Mouse (Mus musculus): ENCODE results near the gene Ptprf. TPM values are rescaled to one million over a fixed set of nuclear protein-coding genes. Genes with fewer than 3 reads are reported as not detected.

The Ptprf gene
- polyA plus RNA-seq, 1 experiment from 2014 or later = 86.0 TPM

DNA sequence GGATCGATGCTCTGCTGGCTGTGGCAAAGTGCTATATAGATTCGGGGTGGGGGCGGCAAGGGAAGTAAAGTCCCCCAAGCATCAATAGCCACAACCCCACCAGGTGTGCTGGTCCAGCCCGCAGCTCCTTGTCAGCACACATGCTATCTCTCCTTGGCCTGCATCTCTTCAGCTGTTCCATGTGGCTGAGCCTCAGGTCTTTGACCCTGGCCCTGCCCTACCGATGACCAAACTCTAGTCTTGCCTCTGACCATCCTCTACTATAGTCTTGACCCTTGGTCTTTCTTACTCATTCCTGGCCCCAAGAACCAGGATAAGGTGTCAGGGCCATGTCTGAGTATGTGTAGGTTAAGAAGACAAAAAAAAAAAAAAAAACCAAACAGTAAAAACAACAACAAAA is 33.2 kb downstream of the Ptprf start:
- Histone ChIP-seq H3K27ac (ENCODE audit: low read length) (no peak overlapping the region), H3K9ac (ENCODE audit: low read length) (no peak overlapping the region), H3K4me1 (ENCODE audit: control insufficient read depth, insufficient read depth, low read length) (peaks cover 38% of the 10 kb centered on the region), H3K27me3 (ENCODE audit: control insufficient read depth, insufficient read depth, low read length) (no peaks in the 10 kb centered on the region), H3K36me3 (ENCODE audit: control insufficient read depth, insufficient read depth, low read length) (0 out of 2 replicates have a peak, but pooled peaks cover 5% of the 10 kb centered on the region), H3K9me3 (replicated peaks; ENCODE audit: control insufficient read depth, low read length) (no peaks in the 10 kb centered on the region), H3K4me3 (replicated peaks; ENCODE audit: low read length) (no peak overlapping the region), H3K4me2 (ENCODE audit: low read depth, low read length) (no peak overlapping the region)
- 85% methylated on average over 5 of the region's 5 CpGs for WGBS
- ATAC-seq (ENCODE audit: insufficient read depth, low FRiP score) = no peak

DNA sequence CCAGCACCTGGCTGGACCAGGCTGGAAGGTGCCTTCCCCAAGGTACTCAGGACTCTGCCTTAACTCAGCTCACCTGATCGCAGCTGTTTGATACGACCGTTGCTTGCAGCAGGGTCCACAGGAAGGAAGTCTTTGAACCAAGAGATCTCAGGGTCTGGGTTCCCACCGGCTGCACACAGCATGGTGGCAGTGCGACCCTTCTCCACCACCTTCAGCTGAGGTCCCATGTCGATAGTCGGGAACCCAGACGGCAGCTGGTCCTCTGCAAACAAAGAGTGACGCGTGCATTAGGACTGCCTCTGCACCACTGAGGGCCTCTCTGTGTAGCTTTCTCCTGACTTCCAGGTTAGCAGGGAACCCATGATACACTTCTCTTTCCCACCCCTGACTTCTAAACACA is 33.8 kb downstream of the Ptprf start:
- Histone ChIP-seq H3K4me1 (ENCODE audit: control insufficient read depth, insufficient read depth, low read length) (peaks cover 32% of the 10 kb centered on the region), H3K4me2 (ENCODE audit: low read depth, low read length) (no peak overlapping the region), H3K9ac (ENCODE audit: low read length) (no peak overlapping the region), H3K4me3 (replicated peaks; ENCODE audit: low read length) (no peak overlapping the region), H3K27me3 (ENCODE audit: control insufficient read depth, insufficient read depth, low read length) (no peaks in the 10 kb centered on the region), H3K36me3 (ENCODE audit: control insufficient read depth, insufficient read depth, low read length) (0 out of 2 replicates have a peak, but pooled peaks cover 5% of the 10 kb centered on the region), H3K27ac (ENCODE audit: low read length) (no peak overlapping the region), H3K9me3 (replicated peaks; ENCODE audit: control insufficient read depth, low read length) (no peaks in the 10 kb centered on the region)
- no peak for ATAC-seq (ENCODE audit: insufficient read depth, low FRiP score)
- 60% methylated on average over 10 of the region's 10 CpGs for WGBS

DNA sequence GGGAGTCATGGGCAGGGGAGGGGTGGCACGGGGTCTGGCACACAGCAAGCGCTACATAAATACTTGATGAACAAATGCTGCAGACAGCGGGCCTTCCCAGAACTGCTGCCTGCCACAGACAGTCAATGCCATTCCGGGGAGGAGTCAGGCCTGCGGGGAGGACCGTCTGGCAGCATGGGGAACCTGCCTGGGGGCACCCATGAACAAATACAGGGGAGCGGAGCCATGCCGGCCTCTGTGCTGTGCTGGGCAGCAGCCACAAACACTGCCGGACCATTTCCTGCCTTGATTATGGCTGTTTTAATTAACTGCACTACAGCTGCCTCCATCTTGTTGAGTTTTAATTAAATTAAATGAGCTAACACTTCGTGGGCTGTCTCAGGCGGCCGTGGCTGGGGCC is 35.0 kb downstream of the Ptprf start:
- Histone ChIP-seq H3K9ac (ENCODE audit: low read length) (no peak overlapping the region), H3K4me1 (ENCODE audit: control insufficient read depth, insufficient read depth, low read length) (peaks cover 20% of the 10 kb centered on the region), H3K9me3 (replicated peaks; ENCODE audit: control insufficient read depth, low read length) (no peaks in the 10 kb centered on the region), H3K4me2 (ENCODE audit: low read depth, low read length) (no peak overlapping the region), H3K4me3 (replicated peaks; ENCODE audit: low read length) (no peak overlapping the region), H3K27ac (ENCODE audit: low read length) (no peak overlapping the region), H3K36me3 (ENCODE audit: control insufficient read depth, insufficient read depth, low read length) (0 out of 2 replicates have a peak, but pooled peaks cover 5% of the 10 kb centered on the region), H3K27me3 (ENCODE audit: control insufficient read depth, insufficient read depth, low read length) (no peaks in the 10 kb centered on the region)
- WGBS = 78% methylated on average over 12 of the region's 12 CpGs
- ATAC-seq (ENCODE audit: insufficient read depth, low FRiP score) = no peak

DNA sequence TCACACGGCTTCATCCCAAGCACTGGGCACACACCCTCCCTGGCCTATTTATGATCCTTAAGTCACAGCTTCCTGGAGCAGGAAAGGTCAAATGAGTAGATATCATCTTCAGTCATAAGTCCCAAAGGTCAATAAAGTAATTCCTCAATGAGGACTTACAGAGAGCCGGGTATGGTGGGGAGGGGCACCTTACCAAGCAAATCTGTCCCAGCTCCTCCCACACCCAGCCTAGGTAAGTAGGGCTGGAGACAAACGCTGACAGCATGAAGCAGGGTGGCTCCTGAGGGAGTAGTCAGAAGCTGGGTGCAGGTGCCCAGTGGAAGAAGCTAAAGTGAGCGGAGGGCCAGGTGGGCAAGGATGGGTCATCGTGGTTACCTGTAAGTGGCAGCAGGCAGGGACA is 36.3 kb downstream of the Ptprf start:
- Histone ChIP-seq H3K9me3 (replicated peaks; ENCODE audit: control insufficient read depth, low read length) (no peaks in the 10 kb centered on the region), H3K9ac (ENCODE audit: low read length) (no peak overlapping the region), H3K36me3 (ENCODE audit: control insufficient read depth, insufficient read depth, low read length) (peaks cover 7% of the 10 kb centered on the region; the same call in 1 of the 2 replicates), H3K27ac (ENCODE audit: low read length) (no peak overlapping the region), H3K4me1 (ENCODE audit: control insufficient read depth, insufficient read depth, low read length) (peaks cover 7% of the 10 kb centered on the region; the same call in 1 of the 2 replicates), H3K27me3 (ENCODE audit: control insufficient read depth, insufficient read depth, low read length) (no peaks in the 10 kb centered on the region), H3K4me2 (ENCODE audit: low read depth, low read length) (no peak overlapping the region), H3K4me3 (replicated peaks; ENCODE audit: low read length) (no peak overlapping the region)
- ATAC-seq (ENCODE audit: insufficient read depth, low FRiP score) = no peak
- 64% methylated on average over 5 of the region's 5 CpGs for WGBS

DNA sequence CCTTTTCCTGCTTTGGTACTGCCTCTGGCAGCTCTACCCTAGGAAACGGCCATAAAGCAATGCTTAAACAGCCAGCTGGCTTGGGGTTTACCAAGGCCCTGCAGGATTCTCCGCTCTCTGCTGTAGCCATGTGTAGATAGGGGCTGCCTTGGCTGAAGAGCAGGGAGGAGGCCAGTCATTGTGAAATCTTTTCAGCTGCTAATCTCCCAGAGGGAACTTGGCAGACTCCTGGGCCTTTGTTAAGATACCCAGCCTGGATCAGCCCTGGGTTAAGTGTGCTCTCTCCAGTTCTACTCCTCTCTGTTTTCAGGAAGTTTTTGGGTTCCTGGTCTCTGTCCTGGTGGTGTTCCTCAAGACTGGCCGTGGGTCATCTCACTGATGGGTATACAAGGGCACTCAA is 43.9 kb downstream of the Ptprf start:
- Histone ChIP-seq H3K4me1 (ENCODE audit: control insufficient read depth, insufficient read depth, low read length) (peaks cover 14% of the 10 kb centered on the region), H3K4me2 (ENCODE audit: low read depth, low read length) (no peak overlapping the region), H3K9ac (ENCODE audit: low read length) (no peak overlapping the region), H3K4me3 (replicated peaks; ENCODE audit: low read length) (no peak overlapping the region), H3K27ac (ENCODE audit: low read length) (0 out of 2 replicates have a peak overlapping the region, but pooled peaks have one; percentile 26), H3K9me3 (replicated peaks; ENCODE audit: control insufficient read depth, low read length) (no peaks in the 10 kb centered on the region), H3K27me3 (ENCODE audit: control insufficient read depth, insufficient read depth, low read length) (no peaks in the 10 kb centered on the region), H3K36me3 (ENCODE audit: control insufficient read depth, insufficient read depth, low read length) (peaks cover 3% of the 10 kb centered on the region; the same call in 1 of the 2 replicates)
- WGBS = 72% methylated on average over 3 of the region's 3 CpGs
- no peak for ATAC-seq (ENCODE audit: insufficient read depth, low FRiP score)

DNA sequence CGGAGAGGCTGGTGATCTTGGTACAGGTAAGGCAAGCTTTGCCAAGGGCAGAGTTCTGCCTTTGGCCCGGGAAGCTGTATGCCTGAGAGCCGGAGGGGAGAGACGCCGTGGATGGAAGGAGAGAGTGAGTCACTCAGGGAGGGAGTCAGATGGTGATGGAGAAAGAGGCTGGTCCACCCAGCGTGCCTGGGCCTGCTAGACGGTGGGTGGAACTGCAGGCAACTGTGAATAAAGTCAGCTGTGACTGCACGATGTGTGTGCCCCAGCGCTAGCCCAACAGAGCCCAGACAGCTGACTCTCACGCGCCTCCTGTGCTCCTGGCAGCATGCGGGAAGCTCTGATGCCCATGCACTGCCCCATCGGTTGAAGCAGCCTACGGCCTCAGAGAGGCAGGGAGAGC is 45.4 kb downstream of the Ptprf start:
- peak overlapping the region; percentile 50 for H3K27ac ChIP-seq (ENCODE audit: low read length)
- WGBS = 77% methylated on average over 14 of the region's 14 CpGs
- H3K27me3 ChIP-seq (ENCODE audit: control insufficient read depth, insufficient read depth, low read length) = no peaks in the 10 kb centered on the region
- ATAC-seq (ENCODE audit: insufficient read depth, low FRiP score) = peak; percentile 74
- H3K9me3 ChIP-seq (replicated peaks; ENCODE audit: control insufficient read depth, low read length) = no peaks in the 10 kb centered on the region
- peaks cover 3% of the 10 kb centered on the region; the same call in 1 of the 2 replicates for H3K36me3 ChIP-seq (ENCODE audit: control insufficient read depth, insufficient read depth, low read length)
- H3K9ac ChIP-seq (ENCODE audit: low read length) = no peak overlapping the region
- no peak overlapping the region for H3K4me2 ChIP-seq (ENCODE audit: low read depth, low read length)
- H3K4me3 ChIP-seq (replicated peaks; ENCODE audit: low read length) = no peak overlapping the region
- H3K4me1 ChIP-seq (ENCODE audit: control insufficient read depth, insufficient read depth, low read length) = peaks cover 14% of the 10 kb centered on the region

- H3K4me3 ChIP-seq (replicated peaks; ENCODE audit: low read length) = no peak overlapping the region
- no peaks in the 10 kb centered on the region for H3K9me3 ChIP-seq (replicated peaks; ENCODE audit: control insufficient read depth, low read length)
- 53% methylated on average over 7 of the region's 7 CpGs for WGBS
- H3K27me3 ChIP-seq (ENCODE audit: control insufficient read depth, insufficient read depth, low read length) = no peaks in the 10 kb centered on the region
- no peak for ATAC-seq (ENCODE audit: insufficient read depth, low FRiP score)
- 0 out of 2 replicates have a peak, but pooled peaks cover 10% of the 10 kb centered on the region for H3K4me1 ChIP-seq (ENCODE audit: control insufficient read depth, insufficient read depth, low read length)
- no peak overlapping the region for H3K4me2 ChIP-seq (ENCODE audit: low read depth, low read length)
- H3K27ac ChIP-seq (ENCODE audit: low read length) = no peak overlapping the region; the same call in 1 of the 2 replicates
- H3K9ac ChIP-seq (ENCODE audit: low read length) = no peak overlapping the region
- 0 out of 2 replicates have a peak, but pooled peaks cover under 1% of the 10 kb centered on the region for H3K36me3 ChIP-seq (ENCODE audit: control insufficient read depth, insufficient read depth, low read length)
These were observed 47.4 kb downstream of the Ptprf start for GRCm38 (mm10) chr4:118243791-118244190.

GRCm38 (mm10) chr4:118243298-118243697 is 47.9 kb downstream of the Ptprf start:
- WGBS = 82% methylated on average over 11 of the region's 11 CpGs
- Histone ChIP-seq H3K27me3 (ENCODE audit: control insufficient read depth, insufficient read depth, low read length) (no peaks in the 10 kb centered on the region), H3K4me3 (replicated peaks; ENCODE audit: low read length) (no peak overlapping the region), H3K9me3 (replicated peaks; ENCODE audit: control insufficient read depth, low read length) (no peaks in the 10 kb centered on the region), H3K27ac (ENCODE audit: low read length) (peak overlapping the region; percentile 19; the same call in 1 of the 2 replicates), H3K4me2 (ENCODE audit: low read depth, low read length) (no peak overlapping the region), H3K4me1 (ENCODE audit: control insufficient read depth, insufficient read depth, low read length) (0 out of 2 replicates have a peak, but pooled peaks cover 10% of the 10 kb centered on the region), H3K36me3 (ENCODE audit: control insufficient read depth, insufficient read depth, low read length) (peaks cover 5% of the 10 kb centered on the region; the same call in 1 of the 2 replicates), H3K9ac (ENCODE audit: low read length) (no peak overlapping the region)
- ATAC-seq (ENCODE audit: insufficient read depth, low FRiP score) = no peak

DNA sequence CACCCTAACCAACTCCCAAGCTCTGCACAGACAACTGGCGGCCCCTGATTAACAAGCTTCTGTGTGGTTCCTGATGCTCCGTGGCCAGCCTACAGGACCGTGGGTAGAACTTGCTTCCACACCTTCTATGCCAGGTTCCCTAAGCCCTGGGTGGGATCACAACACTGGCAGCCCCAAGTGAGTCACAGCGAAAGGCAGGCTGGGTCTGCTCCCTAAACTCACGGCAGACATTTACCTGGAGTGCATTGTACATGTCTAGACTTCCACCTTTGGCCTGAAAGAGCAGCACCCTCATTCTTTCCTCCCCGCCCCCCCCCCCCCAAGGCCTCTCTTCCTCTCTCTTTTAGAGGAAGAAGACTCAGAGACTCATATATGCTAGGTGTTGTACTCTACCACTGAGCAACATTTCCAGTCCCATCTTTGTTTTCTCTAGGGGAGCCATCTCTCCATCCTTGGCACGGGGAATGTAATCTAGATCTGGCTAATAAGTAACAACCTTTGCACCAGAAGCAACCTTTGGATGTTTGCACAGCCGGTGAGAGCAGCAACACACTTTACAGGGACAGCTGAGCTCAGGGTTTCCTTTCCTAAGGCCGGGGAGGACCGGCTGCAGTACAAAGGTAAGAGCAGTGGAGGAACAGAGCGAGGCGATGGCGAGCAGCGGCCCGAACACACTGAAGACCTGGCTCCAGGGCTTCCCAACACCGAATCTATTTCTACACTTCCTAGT is 51.1 kb downstream of the Ptprf start:
- H3K4me2 ChIP-seq (ENCODE audit: low read depth, low read length) = no peak overlapping the region
- 0 out of 2 replicates have a peak, but pooled peaks cover 13% of the 10 kb centered on the region for H3K4me1 ChIP-seq (ENCODE audit: control insufficient read depth, insufficient read depth, low read length)
- WGBS = 57% methylated on average over 16 of the region's 16 CpGs

More for the DNA sequence above, 51.1 kb downstream of the Ptprf start:
- peak overlapping the region; percentile 74 for H3K27ac ChIP-seq (ENCODE audit: low read length)
- no peaks in the 10 kb centered on the region for H3K27me3 ChIP-seq (ENCODE audit: control insufficient read depth, insufficient read depth, low read length)
- ATAC-seq (ENCODE audit: insufficient read depth, low FRiP score) = peak; percentile 83
- no peak overlapping the region for H3K4me3 ChIP-seq (replicated peaks; ENCODE audit: low read length)
- H3K36me3 ChIP-seq (ENCODE audit: control insufficient read depth, insufficient read depth, low read length) = peaks cover 24% of the 10 kb centered on the region; the same call in 1 of the 2 replicates
- no peaks in the 10 kb centered on the region for H3K9me3 ChIP-seq (replicated peaks; ENCODE audit: control insufficient read depth, low read length)
- H3K9ac ChIP-seq (ENCODE audit: low read length) = no peak overlapping the region

Measured in stomach, embryonic 16.5 days (tissue).